Mouse (Mus musculus): ENCODE measurements around the gene Xcr1.

Xcr1 gene

GRCm38 (mm10) chr9:123814326-123814725, 47.5 kb downstream of the Xcr1 start:
- no peak for DNase-seq

DNA sequence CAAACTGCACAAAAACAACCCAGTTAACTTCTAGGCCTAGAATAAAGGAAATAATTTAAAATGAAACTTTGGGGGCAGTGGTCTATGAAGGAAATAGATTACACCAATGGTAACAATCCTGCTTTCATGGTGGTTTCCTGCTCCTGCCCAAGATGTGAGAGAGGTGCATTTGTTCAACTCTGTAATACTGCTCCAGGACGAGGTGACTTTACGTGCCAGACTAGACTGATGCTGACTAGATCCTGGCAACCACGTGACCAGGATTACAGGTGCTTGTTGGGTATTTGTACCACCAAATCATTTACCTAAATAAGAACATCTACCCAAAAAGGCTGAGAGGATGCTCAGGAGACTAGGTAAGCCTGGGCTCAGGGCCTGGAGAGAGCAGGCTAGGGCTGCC, 50.0 kb downstream of the Xcr1 start:
- no peak for DNase-seq

- DNase-seq: no peak
Measured at GRCm38 (mm10) chr9:123808583-123808982, 53.2 kb downstream of the Xcr1 start.

GRCm38 (mm10) chr9:123806267-123806666, 55.6 kb downstream of the Xcr1 start, which contains the start of gene Cxcr6:
Gene Cxcr6, plus strand, starts transcription at chr9:123806475.
- no peak for DNase-seq

DNA sequence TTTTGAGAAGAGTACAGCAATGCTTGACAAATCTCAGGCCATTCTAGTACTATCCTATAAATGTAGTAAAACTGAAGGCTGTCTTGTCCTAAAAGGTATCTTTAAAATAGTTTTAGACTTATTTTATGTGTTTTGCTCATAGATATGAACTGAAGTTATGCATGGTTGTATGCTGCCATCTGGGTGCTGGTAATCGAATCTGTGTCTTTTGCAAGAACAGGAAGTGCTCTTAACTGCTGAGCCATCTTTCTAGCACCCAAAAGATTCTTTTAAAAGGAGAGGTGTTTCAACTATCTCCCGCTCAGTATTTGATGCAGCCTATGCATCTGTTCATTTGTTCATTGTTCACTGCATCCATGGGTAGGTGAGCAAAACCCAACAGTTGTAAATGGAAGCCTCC, 56.6 kb downstream of the Xcr1 start:
- no peak for DNase-seq

- no peak for DNase-seq
Measured at GRCm38 (mm10) chr9:123802896-123803295, 58.9 kb downstream of the Xcr1 start.

GRCm38 (mm10) chr9:123802421-123802820, 59.4 kb downstream of the Xcr1 start:
- DNase-seq: no peak

Data from lung, postnatal 4 days (tissue).